Mouse (Mus musculus): ENCODE measurements around the gene Rgcc. TPM values are rescaled to one million over a fixed set of nuclear protein-coding genes. Genes with fewer than 3 reads are reported as not detected.

The Rgcc gene
- polyA plus RNA-seq, 1 experiment from 2014 or later, result 17.0 TPM

DNA sequence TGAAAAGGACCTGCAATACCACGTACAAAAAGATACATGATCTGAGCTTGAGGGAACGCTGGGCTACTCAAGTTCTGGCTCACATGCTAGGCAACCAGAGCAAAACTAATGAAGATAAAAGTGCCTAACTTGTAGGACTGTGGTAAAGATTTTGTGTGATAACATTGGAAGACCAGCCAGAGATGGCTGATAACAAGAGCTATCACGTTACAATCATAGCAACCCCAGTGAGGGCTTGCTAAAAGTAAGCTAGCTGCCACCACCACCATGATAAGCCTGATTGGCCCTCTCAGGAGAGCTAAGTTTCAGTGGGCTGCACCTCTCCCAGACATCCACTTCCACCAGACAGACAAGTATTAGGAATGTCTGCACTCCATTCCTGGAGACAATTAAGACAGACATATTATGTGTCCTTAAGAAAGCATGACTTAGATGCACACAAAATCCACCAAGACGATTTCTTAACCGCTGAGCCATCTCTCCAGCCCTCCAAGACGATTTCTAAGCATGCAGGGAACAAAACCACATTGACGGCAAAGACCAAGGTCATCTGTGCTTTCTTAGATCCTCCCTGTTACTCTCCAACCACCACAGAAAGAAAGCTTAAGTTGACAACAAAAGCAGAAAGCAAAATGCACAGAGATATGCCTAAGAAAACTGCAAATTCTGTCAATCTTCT is 3.0 kb downstream of the Rgcc start:
- Histone ChIP-seq H3K27me3 (ENCODE audit: insufficient read depth, poor library complexity, severe bottlenecking) (peaks cover 39% of the 10 kb centered on the region), H3K27ac (no peak overlapping the region), H3K9me3 (no peaks in the 10 kb centered on the region), H3K36me3 (no peaks in the 10 kb centered on the region), H3K4me3 (no peak overlapping the region), H3K4me1 (peaks cover 45% of the 10 kb centered on the region)
- no peak for DNase-seq (ENCODE audit: low spot score)
- WGBS, result 46% methylated on average over 7 of the region's 7 CpGs

GRCm38 (mm10) chr14:79296836-79297235 is 4.6 kb downstream of the Rgcc start:
- no peaks in the 10 kb centered on the region for H3K9me3 ChIP-seq
- H3K4me3 ChIP-seq, result no peak overlapping the region
- WGBS, result 50% methylated on average over 5 of the region's 5 CpGs
- H3K27ac ChIP-seq, result no peak overlapping the region
- H3K36me3 ChIP-seq, result no peaks in the 10 kb centered on the region
- no peak for DNase-seq (ENCODE audit: low spot score)
- peaks cover 23% of the 10 kb centered on the region for H3K27me3 ChIP-seq (ENCODE audit: insufficient read depth, poor library complexity, severe bottlenecking)
- H3K4me1 ChIP-seq, result peaks cover 61% of the 10 kb centered on the region

DNA sequence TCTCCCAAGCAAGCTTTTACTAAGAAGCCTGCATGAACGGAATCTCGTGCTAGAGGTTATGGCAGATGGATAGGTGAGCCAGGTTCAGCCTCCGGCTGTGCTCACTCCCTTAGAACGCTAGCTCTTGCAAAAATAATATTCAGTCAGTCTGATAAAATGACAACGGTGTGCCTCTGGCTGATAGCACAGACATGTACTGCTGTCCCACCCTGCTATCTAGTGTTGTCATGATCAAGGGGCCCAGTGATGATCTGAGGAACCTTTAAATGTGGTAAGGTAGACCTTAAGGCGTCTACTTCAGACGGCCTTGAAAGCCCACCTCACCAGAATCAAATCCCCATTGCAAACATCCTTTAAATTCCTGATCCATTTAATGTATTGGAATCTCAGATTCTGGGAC is 5.2 kb downstream of the Rgcc start:
- Histone ChIP-seq H3K4me1 (peaks cover 55% of the 10 kb centered on the region), H3K36me3 (no peaks in the 10 kb centered on the region), H3K9me3 (no peaks in the 10 kb centered on the region), H3K27ac (no peak overlapping the region), H3K27me3 (ENCODE audit: insufficient read depth, poor library complexity, severe bottlenecking) (peaks cover 20% of the 10 kb centered on the region), H3K4me3 (no peak overlapping the region)
- no peak for DNase-seq (ENCODE audit: low spot score)
- WGBS, result 73% methylated on average over 7 of the region's 7 CpGs

DNA sequence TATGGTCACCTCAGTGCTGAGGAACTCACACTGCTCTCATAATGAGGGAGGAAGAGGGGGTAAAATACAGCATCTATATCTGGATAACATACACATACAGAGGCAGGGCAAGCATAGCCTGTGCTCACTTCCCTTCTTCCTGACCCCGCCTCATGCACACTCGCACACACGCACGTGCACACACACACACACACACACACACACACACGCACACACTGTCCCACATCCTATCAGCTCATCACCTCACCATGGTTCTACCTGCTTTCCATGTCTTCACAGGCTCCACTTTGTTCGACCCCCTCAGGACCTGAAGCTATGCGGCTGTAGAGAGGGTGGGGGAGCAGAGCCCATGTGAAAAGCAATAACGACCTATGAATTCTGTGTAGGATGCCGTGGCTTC is 5.9 kb downstream of the Rgcc start:
- Histone ChIP-seq H3K36me3 (no peaks in the 10 kb centered on the region), H3K27ac (no peak overlapping the region), H3K4me3 (no peak overlapping the region), H3K9me3 (no peaks in the 10 kb centered on the region), H3K4me1 (peaks cover 54% of the 10 kb centered on the region), H3K27me3 (ENCODE audit: insufficient read depth, poor library complexity, severe bottlenecking) (peaks cover 19% of the 10 kb centered on the region)
- 89% methylated on average over 9 of the region's 9 CpGs for WGBS
- DNase-seq (ENCODE audit: low spot score), result no peak

- Histone ChIP-seq H3K27me3 (ENCODE audit: insufficient read depth, poor library complexity, severe bottlenecking) (peaks cover 13% of the 10 kb centered on the region), H3K27ac (no peak overlapping the region), H3K4me3 (no peak overlapping the region), H3K9me3 (no peaks in the 10 kb centered on the region), H3K36me3 (no peaks in the 10 kb centered on the region), H3K4me1 (peaks cover 54% of the 10 kb centered on the region)
- 71% methylated on average over 5 of the region's 5 CpGs for WGBS
- DNase-seq (ENCODE audit: low spot score), result no peak
These were observed 6.5 kb downstream of the Rgcc start for GRCm38 (mm10) chr14:79294950-79295349.

DNA sequence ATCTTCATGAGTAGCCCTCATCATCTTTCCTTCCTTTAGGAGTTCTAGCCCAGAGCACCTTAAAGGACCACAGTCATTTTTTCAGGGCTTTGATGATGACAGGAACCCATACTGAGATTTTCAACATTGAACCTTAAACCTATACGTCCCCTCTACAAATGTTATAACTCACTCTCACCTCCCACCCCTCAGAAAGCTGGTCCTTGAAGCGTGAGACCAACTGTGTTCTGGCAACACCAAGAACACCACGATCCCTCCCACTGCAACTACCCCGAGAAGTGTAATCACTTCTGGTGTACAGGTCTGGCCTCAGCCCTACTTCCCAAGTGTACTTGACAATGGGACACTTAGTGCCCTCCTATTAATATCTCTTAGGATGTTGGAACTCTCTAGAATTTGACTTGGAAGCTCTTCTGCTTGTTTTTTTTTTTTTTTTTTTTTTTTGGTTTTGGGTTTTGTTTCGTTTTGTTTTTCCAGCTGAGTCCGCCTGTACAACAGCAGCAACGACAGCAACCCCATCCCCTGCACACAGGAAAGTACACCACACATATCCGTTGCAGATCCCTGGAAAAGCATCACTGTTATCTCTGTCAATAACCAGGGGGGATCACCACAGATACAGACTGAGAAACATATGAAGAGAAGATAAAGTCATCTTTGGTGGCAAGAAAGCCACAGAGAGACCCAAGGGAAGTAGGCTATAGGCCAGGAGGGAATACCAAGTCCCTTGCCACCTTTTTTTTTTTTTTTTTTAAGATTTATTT is 7.2 kb downstream of the Rgcc start:
- H3K27ac ChIP-seq, result no peak overlapping the region
- no peaks in the 10 kb centered on the region for H3K9me3 ChIP-seq
- peaks cover 6% of the 10 kb centered on the region for H3K27me3 ChIP-seq (ENCODE audit: insufficient read depth, poor library complexity, severe bottlenecking)
- H3K36me3 ChIP-seq, result no peaks in the 10 kb centered on the region
- peaks cover 51% of the 10 kb centered on the region for H3K4me1 ChIP-seq
- DNase-seq (ENCODE audit: low spot score), result no peak
- H3K4me3 ChIP-seq, result no peak overlapping the region
- WGBS, result 77% methylated on average over 8 of the region's 8 CpGs

- H3K27ac ChIP-seq, result peak overlapping the region; percentile 32; the same call in 1 of the 2 replicates
- no peaks in the 10 kb centered on the region for H3K36me3 ChIP-seq
- H3K4me3 ChIP-seq, result no peak overlapping the region; the same call in 1 of the 2 replicates
- no peak for DNase-seq (ENCODE audit: low spot score)
- 44% methylated on average over 13 of the region's 16 CpGs for WGBS
- H3K27me3 ChIP-seq (ENCODE audit: insufficient read depth, poor library complexity, severe bottlenecking), result peaks cover under 1% of the 10 kb centered on the region; the same call in 1 of the 2 replicates
- H3K4me1 ChIP-seq, result peaks cover 43% of the 10 kb centered on the region
- no peaks in the 10 kb centered on the region for H3K9me3 ChIP-seq
These were observed 8.2 kb downstream of the Rgcc start for GRCm38 (mm10) chr14:79293119-79293780.

DNA sequence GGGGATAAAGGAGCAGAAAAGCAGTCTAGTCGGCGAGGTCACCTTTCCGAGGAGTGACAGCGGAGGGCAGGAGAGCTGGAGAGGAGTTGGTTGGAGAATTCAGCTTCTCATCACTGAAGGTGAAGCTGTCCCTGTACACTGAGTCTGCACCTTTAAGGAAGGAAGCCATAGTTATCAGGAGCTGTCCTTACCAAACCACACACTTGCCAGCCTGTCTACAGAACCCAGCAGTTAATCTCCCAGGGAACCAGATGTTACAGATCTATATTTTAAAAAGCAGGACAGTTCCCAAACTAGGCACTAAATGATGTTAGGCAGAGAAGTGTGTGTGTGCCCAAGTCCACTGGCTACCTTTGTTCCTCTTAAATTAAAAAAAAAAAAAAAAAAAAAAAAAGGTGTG is 9.8 kb downstream of the Rgcc start:
- Histone ChIP-seq H3K27ac (no peak overlapping the region), H3K36me3 (no peaks in the 10 kb centered on the region), H3K27me3 (ENCODE audit: insufficient read depth, poor library complexity, severe bottlenecking) (no peaks in the 10 kb centered on the region), H3K4me3 (no peak overlapping the region), H3K4me1 (peaks cover 34% of the 10 kb centered on the region), H3K9me3 (no peaks in the 10 kb centered on the region)
- no peak for DNase-seq (ENCODE audit: low spot score)
- 82% methylated on average over 4 of the region's 4 CpGs for WGBS

DNA sequence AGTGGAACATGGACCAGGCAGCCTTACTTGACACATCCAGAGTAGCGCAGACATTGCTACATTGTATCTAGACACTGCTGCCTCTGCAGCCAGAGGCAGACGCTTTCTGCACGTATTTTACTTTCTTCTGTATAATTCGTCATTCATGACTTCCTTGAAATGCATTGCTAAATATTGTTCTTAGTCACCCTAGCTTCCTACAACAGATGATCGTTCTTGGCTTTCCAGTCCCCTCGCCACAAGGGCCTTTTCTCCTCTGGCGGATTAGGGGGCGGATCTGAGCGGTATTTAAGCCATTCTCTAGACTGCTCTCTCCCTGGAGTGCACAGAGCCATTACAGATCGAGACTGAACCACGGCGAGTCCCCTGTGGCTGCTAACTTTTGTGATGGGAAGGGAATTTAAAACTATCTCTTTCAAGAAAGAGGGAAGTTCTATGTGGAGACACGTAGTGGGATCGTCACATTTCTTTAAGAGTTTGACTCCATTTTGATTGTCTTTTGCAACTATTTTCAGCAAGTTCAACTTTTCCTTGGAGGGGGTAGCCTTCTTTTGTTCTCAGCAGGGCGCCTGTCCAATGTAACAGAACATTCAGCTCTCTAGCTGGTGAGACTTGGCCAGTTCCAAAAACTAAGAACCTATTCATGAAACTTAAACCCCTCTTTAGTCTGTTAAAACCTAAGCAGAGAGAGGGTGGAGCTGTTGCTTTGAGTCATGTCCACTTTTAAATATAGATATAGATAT is 10.6 kb downstream of the Rgcc start:
- H3K27me3 ChIP-seq (ENCODE audit: insufficient read depth, poor library complexity, severe bottlenecking), result no peaks in the 10 kb centered on the region
- peaks cover 34% of the 10 kb centered on the region for H3K4me1 ChIP-seq
- H3K36me3 ChIP-seq, result no peaks in the 10 kb centered on the region
- WGBS, result 51% methylated on average over 15 of the region's 15 CpGs
- H3K9me3 ChIP-seq, result no peaks in the 10 kb centered on the region
- 0 out of 2 replicates have a peak overlapping the region, but pooled peaks have one; percentile 4 for H3K27ac ChIP-seq
- DNase-seq (ENCODE audit: low spot score), result no peak
- no peak overlapping the region for H3K4me3 ChIP-seq

DNA sequence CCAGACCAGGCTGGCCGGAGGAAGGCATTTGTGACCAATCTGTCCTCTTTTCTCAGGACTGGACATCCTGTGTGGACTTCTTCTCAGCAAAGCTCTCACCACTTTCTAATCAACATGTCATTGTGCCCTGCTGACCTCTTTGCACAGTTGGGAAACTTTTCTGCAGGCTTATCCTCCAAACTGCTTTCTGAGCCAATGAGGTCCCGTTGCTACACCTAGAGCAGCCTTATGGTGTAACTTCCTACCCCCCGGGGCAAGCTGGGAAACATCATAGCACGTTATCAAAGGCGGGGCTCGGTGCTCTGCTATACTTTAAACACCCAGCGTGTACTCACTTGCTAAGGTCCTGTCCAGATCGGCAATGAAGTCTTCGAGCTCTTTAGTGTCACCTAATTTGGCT is 11.5 kb downstream of the Rgcc start:
- H3K27ac ChIP-seq, result peak overlapping the region; percentile 4; the same call in 1 of the 2 replicates
- peaks cover 34% of the 10 kb centered on the region for H3K4me1 ChIP-seq
- no peaks in the 10 kb centered on the region for H3K9me3 ChIP-seq
- peak overlapping the region; percentile 24; the same call in 1 of the 2 replicates for H3K4me3 ChIP-seq
- no peak for DNase-seq (ENCODE audit: low spot score)
- H3K36me3 ChIP-seq, result no peaks in the 10 kb centered on the region
- no peaks in the 10 kb centered on the region for H3K27me3 ChIP-seq (ENCODE audit: insufficient read depth, poor library complexity, severe bottlenecking)
- 18% methylated on average over 9 of the region's 9 CpGs for WGBS

DNA sequence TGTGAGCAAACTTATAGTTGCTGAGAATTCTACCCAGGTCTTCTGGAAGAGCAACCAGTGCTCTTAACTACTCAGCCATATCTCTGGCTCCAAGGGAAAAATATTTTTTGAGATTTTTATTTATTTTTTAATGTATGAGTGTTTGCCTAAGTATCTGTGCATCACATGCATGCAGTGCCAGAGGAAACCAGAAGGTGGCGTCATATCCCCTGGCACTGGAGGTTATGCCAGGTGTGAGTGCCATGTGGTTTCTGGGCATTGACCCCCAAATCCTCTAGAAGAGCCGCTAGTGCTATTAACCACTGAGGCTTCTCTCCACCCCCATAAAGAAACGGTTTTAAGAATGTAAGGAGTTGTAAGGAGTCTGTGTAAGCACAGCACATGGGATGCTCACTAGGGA is 13.2 kb downstream of the Rgcc start:
- no peaks in the 10 kb centered on the region for H3K27me3 ChIP-seq (ENCODE audit: insufficient read depth, poor library complexity, severe bottlenecking)
- H3K4me3 ChIP-seq, result no peak overlapping the region
- H3K36me3 ChIP-seq, result no peaks in the 10 kb centered on the region
- no peak overlapping the region for H3K27ac ChIP-seq
- 70% methylated on average over 3 of the region's 3 CpGs for WGBS
- H3K9me3 ChIP-seq, result no peaks in the 10 kb centered on the region
- peaks cover 30% of the 10 kb centered on the region for H3K4me1 ChIP-seq
- no peak for DNase-seq (ENCODE audit: low spot score)

GRCm38 (mm10) chr14:79287251-79287863 is 14.1 kb downstream of the Rgcc start:
- DNase-seq (ENCODE audit: low spot score), result no peak
- H3K9me3 ChIP-seq, result no peaks in the 10 kb centered on the region
- 87% methylated on average over 7 of the region's 7 CpGs for WGBS

More at GRCm38 (mm10) chr14:79287251-79287863, 14.1 kb downstream of the Rgcc start:
- Histone ChIP-seq H3K4me1 (peaks cover 21% of the 10 kb centered on the region), H3K36me3 (no peaks in the 10 kb centered on the region), H3K4me3 (no peak overlapping the region), H3K27me3 (ENCODE audit: insufficient read depth, poor library complexity, severe bottlenecking) (no peaks in the 10 kb centered on the region), H3K27ac (no peak overlapping the region)
